26 mouse cellular contexts compared by ENCODE assay signal in the genomic region with DNA sequence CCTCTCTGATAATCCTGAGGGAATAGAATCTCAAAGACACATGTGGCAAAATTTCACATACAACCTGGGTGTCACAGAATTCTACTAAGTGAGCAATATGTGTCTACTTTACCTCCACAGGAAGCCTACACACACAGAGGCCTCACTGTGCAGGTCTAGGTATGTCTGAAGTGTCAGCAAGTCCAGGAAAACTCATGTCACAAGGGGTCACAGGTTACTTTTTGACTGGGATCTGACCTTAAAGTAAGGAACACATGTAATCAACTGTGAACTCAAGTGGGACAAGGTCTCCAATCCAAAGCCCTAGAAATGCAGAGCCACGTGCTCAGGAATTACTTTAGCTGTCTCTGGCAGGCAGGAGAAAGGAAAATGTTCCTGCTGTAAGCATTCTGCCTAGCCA.
"Had no signal": no experiment of that assay in that cellular context is flagged by ENCODE, and none has a peak within 500 bp of the region (broad histone marks: within the 10 kb centered on the region; RNA-seq: fewer than 3 reads in every experiment).

No protein-coding gene starts in this region.

- H3K9ac ChIP-seq: heart, embryonic 12.5 days; heart, embryonic 15.5 days; hindbrain, embryonic 12.5 days; hindbrain, embryonic 14.5 days; kidney, embryonic 15.5 days; limb, embryonic 12.5 days; liver, embryonic 13.5 days; liver, embryonic 15.5 days; liver, postnatal 0 days had no signal

- ATAC-seq: hindbrain, embryonic 16.5 days; inflammation-experienced regulatory T-cells, adult 6 months; liver, postnatal 0 days had no signal

- H3K4me1 ChIP-seq: heart, embryonic 10.5 days; hindbrain, embryonic 10.5 days; hindbrain, embryonic 12.5 days; kidney, embryonic 15.5 days; limb, embryonic 12.5 days; liver, embryonic 13.5 days; liver, embryonic 15.5 days had no signal

- H3K27ac ChIP-seq: heart, embryonic 10.5 days; heart, embryonic 15.5 days; hindbrain, embryonic 10.5 days; hindbrain, embryonic 12.5 days; hindbrain, embryonic 14.5 days; kidney, embryonic 15.5 days; kidney, postnatal 0 days; left cerebral cortex, adult 2 months; limb, embryonic 10.5 days; limb, embryonic 12.5 days; liver, embryonic 13.5 days; liver, embryonic 15.5 days had no signal

- H3K4me3 ChIP-seq: heart, embryonic 10.5 days; heart, embryonic 12.5 days; heart, embryonic 15.5 days; hindbrain, embryonic 10.5 days; hindbrain, embryonic 12.5 days; kidney, embryonic 15.5 days; left cerebral cortex, adult 2 months; limb, embryonic 10.5 days; limb, embryonic 12.5 days; liver, embryonic 13.5 days; liver, embryonic 15.5 days had no signal

- H3K27me3 ChIP-seq: heart, embryonic 12.5 days; heart, embryonic 15.5 days; hindbrain, embryonic 12.5 days; kidney, embryonic 15.5 days; limb, embryonic 12.5 days; liver, embryonic 13.5 days; liver, embryonic 15.5 days had no signal

- DNase-seq: gastrocnemius, postnatal 10 days; gastrocnemius, postnatal 25 days; heart, postnatal 4 days; kidney, adult 11 months; kidney, adult 2 months; kidney, adult 9 months; kidney, postnatal 14 days; kidney, postnatal 36 days; liver; liver, embryonic 13.5 days; liver, postnatal 0 days had no signal

- H3K4me2 ChIP-seq: heart, embryonic 12.5 days; heart, embryonic 15.5 days; hindbrain, embryonic 12.5 days; hindbrain, embryonic 14.5 days; kidney, embryonic 15.5 days; limb, embryonic 12.5 days; liver, embryonic 11.5 days; liver, embryonic 13.5 days; liver, embryonic 15.5 days had no signal

- H3K9me3 ChIP-seq: heart, embryonic 10.5 days; heart, embryonic 12.5 days; heart, embryonic 15.5 days; hindbrain, embryonic 10.5 days; hindbrain, embryonic 12.5 days; kidney, embryonic 15.5 days; limb, embryonic 10.5 days; limb, embryonic 12.5 days; liver, embryonic 13.5 days; liver, embryonic 15.5 days had no signal
